Mouse (Mus musculus): ENCODE measurements around the gene Rbl1. TPM values are rescaled to one million over a fixed set of nuclear protein-coding genes. Genes with fewer than 3 reads are reported as not detected.

Rbl1 gene
- polyA plus RNA-seq, 1 experiment, result 5.2 TPM

GRCm38 (mm10) chr2:157138808-157139207 is 65.5 kb downstream of the Rbl1 start:
- H3K4me3 ChIP-seq (ENCODE audit: low read depth, low read length), result no peak overlapping the region
- TF ChIP-seq POLR2A (IDR thresholded peaks at IDR 0.05; ENCODE audit: low read depth, low read length) (no peak), CTCF (IDR thresholded peaks at IDR 0.05; ENCODE audit: extremely low read depth, insufficient read length, insufficient replicate concordance, low read depth, low read length) (no peak)
- H3K27me3 ChIP-seq (ENCODE audit: control insufficient read depth, insufficient read depth, low read length), result no peaks in the 10 kb centered on the region
- peaks cover 8% of the 10 kb centered on the region; the same call in 1 of the 2 replicates for H3K4me1 ChIP-seq (ENCODE audit: control insufficient read depth, insufficient read depth, insufficient read length, low read length)
- H3K27ac ChIP-seq (ENCODE audit: insufficient read depth, low read depth, low read length), result peak overlapping the region; percentile 42; the same call in 1 of the 2 replicates
- no peaks in the 10 kb centered on the region for H3K36me3 ChIP-seq (ENCODE audit: control insufficient read depth, insufficient read depth, low read length)
- WGBS, result 72% methylated on average over 5 of the region's 5 CpGs

DNA sequence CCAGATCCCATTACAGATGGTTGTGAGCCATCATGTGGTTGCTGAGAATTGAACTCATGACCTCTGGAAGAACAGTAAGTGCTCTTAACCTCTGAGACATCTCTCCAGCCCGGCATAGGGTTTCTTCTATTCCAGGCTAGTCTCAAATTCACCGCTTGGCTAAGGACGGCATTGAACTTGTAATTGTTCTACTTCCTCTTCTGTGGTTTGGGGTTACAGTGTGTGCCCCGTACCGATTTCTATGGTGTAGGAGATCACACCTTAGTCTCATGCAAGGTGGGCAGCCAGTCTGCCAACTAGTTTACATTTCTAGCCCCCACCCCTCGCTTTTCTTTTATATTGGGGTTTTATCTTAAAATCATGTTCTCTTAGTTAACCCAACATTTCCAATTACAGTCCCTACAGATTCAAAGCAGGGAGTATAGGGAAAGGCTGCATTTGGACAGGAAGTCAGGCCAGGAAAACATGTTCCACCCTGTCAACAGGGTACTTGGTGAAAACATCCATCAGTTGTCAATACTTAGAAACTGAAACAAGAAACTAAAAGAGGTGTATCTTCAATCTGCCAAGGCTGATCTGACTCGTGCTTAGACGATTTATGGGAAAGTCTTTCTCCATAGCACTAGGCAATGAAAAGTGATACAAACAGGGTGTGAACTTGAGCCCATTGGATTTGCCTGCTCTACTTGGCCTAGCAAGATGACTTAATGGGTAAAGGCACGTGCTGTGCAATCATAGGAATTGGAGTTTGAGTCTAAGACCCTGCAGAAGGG is 66.2 kb downstream of the Rbl1 start:
- TF ChIP-seq POLR2A (IDR thresholded peaks at IDR 0.05; ENCODE audit: low read depth, low read length) (no peak), CTCF (IDR thresholded peaks at IDR 0.05; ENCODE audit: extremely low read depth, insufficient read length, insufficient replicate concordance, low read depth, low read length) (no peak)
- peaks cover 8% of the 10 kb centered on the region; the same call in 1 of the 2 replicates for H3K4me1 ChIP-seq (ENCODE audit: control insufficient read depth, insufficient read depth, insufficient read length, low read length)
- no peaks in the 10 kb centered on the region for H3K27me3 ChIP-seq (ENCODE audit: control insufficient read depth, insufficient read depth, low read length)
- H3K27ac ChIP-seq (ENCODE audit: insufficient read depth, low read depth, low read length), result peak overlapping the region; percentile 42; the same call in 1 of the 2 replicates
- H3K36me3 ChIP-seq (ENCODE audit: control insufficient read depth, insufficient read depth, low read length), result no peaks in the 10 kb centered on the region
- no peak overlapping the region for H3K4me3 ChIP-seq (ENCODE audit: low read depth, low read length)
- 79% methylated on average over 9 of the region's 9 CpGs for WGBS

DNA sequence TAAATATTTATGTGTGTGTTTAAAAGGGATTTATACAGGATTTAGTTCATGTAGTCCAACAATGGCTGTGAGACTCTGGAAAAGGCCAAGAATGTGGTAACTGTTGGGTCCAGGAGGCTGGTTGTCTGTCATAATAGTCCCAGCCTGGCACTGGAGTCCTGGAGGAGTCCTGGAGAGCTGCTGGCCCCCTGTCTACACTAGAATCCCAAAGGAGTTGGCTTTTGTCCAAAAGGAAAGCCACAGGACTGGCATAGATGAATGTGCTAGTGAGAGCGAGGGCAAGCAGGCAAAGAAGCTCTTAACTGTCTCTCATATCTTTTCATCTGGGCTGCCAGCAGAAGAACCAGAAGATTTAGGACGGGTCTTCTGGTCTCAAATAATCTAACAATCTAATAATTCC is 67.7 kb downstream of the Rbl1 start:
- Histone ChIP-seq H3K36me3 (ENCODE audit: control insufficient read depth, insufficient read depth, low read length) (no peaks in the 10 kb centered on the region), H3K4me3 (ENCODE audit: low read depth, low read length) (no peak overlapping the region), H3K27me3 (ENCODE audit: control insufficient read depth, insufficient read depth, low read length) (no peaks in the 10 kb centered on the region), H3K4me1 (ENCODE audit: control insufficient read depth, insufficient read depth, insufficient read length, low read length) (peaks cover 8% of the 10 kb centered on the region; the same call in 1 of the 2 replicates), H3K27ac (ENCODE audit: insufficient read depth, low read depth, low read length) (peak overlapping the region; percentile 56)
- WGBS, result 62% methylated on average over 2 of the region's 2 CpGs
- TF ChIP-seq CTCF (IDR thresholded peaks at IDR 0.05; ENCODE audit: extremely low read depth, insufficient read length, insufficient replicate concordance, low read depth, low read length), result no peak
- TF ChIP-seq POLR2A (IDR thresholded peaks at IDR 0.05; ENCODE audit: low read depth, low read length), result no peak

GRCm38 (mm10) chr2:157136176-157136575 is 68.2 kb downstream of the Rbl1 start:
- WGBS, result 83% methylated on average over 4 of the region's 4 CpGs
- TF ChIP-seq CTCF (IDR thresholded peaks at IDR 0.05; ENCODE audit: extremely low read depth, insufficient read length, insufficient replicate concordance, low read depth, low read length) (no peak), POLR2A (IDR thresholded peaks at IDR 0.05; ENCODE audit: low read depth, low read length) (no peak)
- Histone ChIP-seq H3K27me3 (ENCODE audit: control insufficient read depth, insufficient read depth, low read length) (no peaks in the 10 kb centered on the region), H3K36me3 (ENCODE audit: control insufficient read depth, insufficient read depth, low read length) (no peaks in the 10 kb centered on the region), H3K4me1 (ENCODE audit: control insufficient read depth, insufficient read depth, insufficient read length, low read length) (peaks cover 8% of the 10 kb centered on the region; the same call in 1 of the 2 replicates), H3K27ac (ENCODE audit: insufficient read depth, low read depth, low read length) (peak overlapping the region; percentile 4; the same call in 1 of the 2 replicates), H3K4me3 (ENCODE audit: low read depth, low read length) (no peak overlapping the region)

- TF ChIP-seq CTCF (IDR thresholded peaks at IDR 0.05; ENCODE audit: extremely low read depth, insufficient read length, insufficient replicate concordance, low read depth, low read length) (no peak), POLR2A (IDR thresholded peaks at IDR 0.05; ENCODE audit: low read depth, low read length) (no peak)
- no peak overlapping the region for H3K4me3 ChIP-seq (ENCODE audit: low read depth, low read length)
- no peaks in the 10 kb centered on the region for H3K36me3 ChIP-seq (ENCODE audit: control insufficient read depth, insufficient read depth, low read length)
- peaks cover 10% of the 10 kb centered on the region; the same call in 1 of the 2 replicates for H3K4me1 ChIP-seq (ENCODE audit: control insufficient read depth, insufficient read depth, insufficient read length, low read length)
- peak overlapping the region; percentile 77 for H3K27ac ChIP-seq (ENCODE audit: insufficient read depth, low read depth, low read length)
- no peaks in the 10 kb centered on the region for H3K27me3 ChIP-seq (ENCODE audit: control insufficient read depth, insufficient read depth, low read length)
- WGBS, result 77% methylated on average over 10 of the region's 10 CpGs
These were observed 68.7 kb downstream of the Rbl1 start for GRCm38 (mm10) chr2:157135529-157136120.

DNA sequence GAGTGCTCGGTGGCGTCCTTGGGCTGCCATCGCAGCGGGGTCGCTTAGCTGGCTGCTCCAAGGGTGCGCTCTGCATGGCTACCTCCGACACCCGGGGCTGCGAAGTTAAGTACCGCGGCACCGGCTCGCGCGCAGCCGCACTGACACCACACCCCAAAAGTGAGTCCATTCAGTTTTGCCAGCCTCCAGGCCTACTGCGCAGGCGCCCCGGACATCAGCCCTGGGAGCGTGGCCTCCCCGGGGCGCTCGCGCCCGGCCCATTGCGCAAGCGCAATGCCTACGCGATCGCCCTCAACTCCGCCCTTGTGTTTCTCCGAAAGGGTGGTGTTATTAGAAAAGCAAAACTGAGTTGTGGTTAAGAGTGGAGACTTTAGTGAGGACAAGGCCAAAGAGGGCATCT is 69.3 kb downstream of the Rbl1 start, which contains the start of gene Samhd1:
Gene Samhd1 (minus strand): TSS at position 252 of the 400 bp plus-strand sequence.
- Histone ChIP-seq H3K27ac (ENCODE audit: insufficient read depth, low read depth, low read length) (peak within 1 kb of the TSS; percentile 77), H3K4me1 (ENCODE audit: control insufficient read depth, insufficient read depth, insufficient read length, low read length) (peaks cover 12% of the 10 kb centered on the region), H3K36me3 (ENCODE audit: control insufficient read depth, insufficient read depth, low read length) (no peaks in the 10 kb centered on the region), H3K4me3 (ENCODE audit: low read depth, low read length) (peak within 1 kb of the TSS; percentile 78), H3K27me3 (ENCODE audit: control insufficient read depth, insufficient read depth, low read length) (no peaks in the 10 kb centered on the region)
- WGBS, result under 1% methylated on average over 32 of the region's 32 CpGs
- TF ChIP-seq CTCF (IDR thresholded peaks at IDR 0.05; ENCODE audit: extremely low read depth, insufficient read length, insufficient replicate concordance, low read depth, low read length) (no peak), POLR2A (IDR thresholded peaks at IDR 0.05; ENCODE audit: low read depth, low read length) (peak; percentile 94)

- TF ChIP-seq CTCF (IDR thresholded peaks at IDR 0.05; ENCODE audit: extremely low read depth, insufficient read length, insufficient replicate concordance, low read depth, low read length) (no peak), POLR2A (IDR thresholded peaks at IDR 0.05; ENCODE audit: low read depth, low read length) (no peak)
- WGBS, result under 1% methylated on average over 25 of the region's 25 CpGs
- peak overlapping the region; percentile 47 for H3K27ac ChIP-seq (ENCODE audit: insufficient read depth, low read depth, low read length)
These were observed 69.8 kb downstream of the Rbl1 start for GRCm38 (mm10) chr2:157134479-157134931.

More at GRCm38 (mm10) chr2:157134479-157134931, 69.8 kb downstream of the Rbl1 start:
- Histone ChIP-seq H3K4me3 (ENCODE audit: low read depth, low read length) (peak overlapping the region; percentile 78), H3K27me3 (ENCODE audit: control insufficient read depth, insufficient read depth, low read length) (no peaks in the 10 kb centered on the region), H3K4me1 (ENCODE audit: control insufficient read depth, insufficient read depth, insufficient read length, low read length) (peaks cover 14% of the 10 kb centered on the region), H3K36me3 (ENCODE audit: control insufficient read depth, insufficient read depth, low read length) (no peaks in the 10 kb centered on the region)

Data from small intestine, adult 2 months (tissue).